Mouse (Mus musculus): Measurements from ENCODE around the gene Rftn1. TPM values are rescaled to one million over a fixed set of nuclear protein-coding genes. Genes with fewer than 3 reads are reported as not detected.

Rftn1 gene
- polyA plus RNA-seq, 1 experiment from 2014 or later, result 17.0 TPM

GRCm38 (mm10) chr17:50183300-50183699 is 7.2 kb downstream of the Rftn1 start:
- Histone ChIP-seq H3K4me3 (no peak overlapping the region), H3K4me1 (replicated peaks) (peaks cover 30% of the 10 kb centered on the region), H3K9ac (no peak overlapping the region), H3K9me3 (no peaks in the 10 kb centered on the region), H3K36me3 (no peaks in the 10 kb centered on the region), H3K27ac (peak overlapping the region; percentile 63; the same call in 1 of the 2 replicates), H3K4me2 (no peak overlapping the region), H3K27me3 (0 out of 2 replicates have a peak, but pooled peaks cover 1% of the 10 kb centered on the region)
- no peak for ATAC-seq (ENCODE audit: low FRiP score)
- 50% methylated on average over 4 of the region's 4 CpGs for WGBS

- Histone ChIP-seq H3K9me3 (0 out of 2 replicates have a peak, but pooled peaks cover 4% of the 10 kb centered on the region), H3K4me2 (no peak overlapping the region), H3K4me1 (replicated peaks) (peaks cover 30% of the 10 kb centered on the region), H3K4me3 (no peak overlapping the region), H3K36me3 (no peaks in the 10 kb centered on the region; the same call in 1 of the 2 replicates), H3K9ac (no peak overlapping the region), H3K27me3 (no peaks in the 10 kb centered on the region), H3K27ac (peak overlapping the region; percentile 63)
- ATAC-seq (ENCODE audit: low FRiP score), result no peak
- WGBS, result 76% methylated on average over 3 of the region's 3 CpGs
Measured at GRCm38 (mm10) chr17:50182542-50182951, 7.9 kb downstream of the Rftn1 start.

GRCm38 (mm10) chr17:50180899-50181570 is 9.4 kb downstream of the Rftn1 start:
- WGBS, result 89% methylated on average over 4 of the region's 4 CpGs
- Histone ChIP-seq H3K4me3 (no peak overlapping the region), H3K36me3 (no peaks in the 10 kb centered on the region; the same call in 1 of the 2 replicates), H3K27ac (no peak overlapping the region), H3K4me1 (replicated peaks) (peaks cover 30% of the 10 kb centered on the region), H3K27me3 (no peaks in the 10 kb centered on the region), H3K4me2 (no peak overlapping the region), H3K9me3 (0 out of 2 replicates have a peak, but pooled peaks cover 5% of the 10 kb centered on the region), H3K9ac (no peak overlapping the region)
- ATAC-seq (ENCODE audit: low FRiP score), result no peak

- no peak for ATAC-seq (ENCODE audit: low FRiP score)
- no peaks in the 10 kb centered on the region for H3K27me3 ChIP-seq
- no peak overlapping the region for H3K4me3 ChIP-seq
- H3K36me3 ChIP-seq, result no peaks in the 10 kb centered on the region; the same call in 1 of the 2 replicates
- WGBS, result 87% methylated on average over 3 of the region's 3 CpGs
- H3K9ac ChIP-seq, result no peak overlapping the region
- H3K27ac ChIP-seq, result no peak overlapping the region
- peaks cover 15% of the 10 kb centered on the region for H3K4me1 ChIP-seq (replicated peaks)
- H3K9me3 ChIP-seq, result 0 out of 2 replicates have a peak, but pooled peaks cover 5% of the 10 kb centered on the region
- no peak overlapping the region for H3K4me2 ChIP-seq
Measured at GRCm38 (mm10) chr17:50173776-50174175, 16.7 kb downstream of the Rftn1 start.

GRCm38 (mm10) chr17:50173368-50173767 is 17.1 kb downstream of the Rftn1 start:
- Histone ChIP-seq H3K9ac (no peak overlapping the region), H3K4me3 (no peak overlapping the region), H3K4me2 (no peak overlapping the region), H3K27me3 (no peaks in the 10 kb centered on the region), H3K4me1 (replicated peaks) (peaks cover 15% of the 10 kb centered on the region), H3K27ac (no peak overlapping the region), H3K9me3 (0 out of 2 replicates have a peak, but pooled peaks cover 5% of the 10 kb centered on the region), H3K36me3 (peaks cover 4% of the 10 kb centered on the region; the same call in 1 of the 2 replicates)
- ATAC-seq (ENCODE audit: low FRiP score), result no peak
- whole genome bisulfite sequencing, result 96% methylated on average over 5 of the region's 5 CpGs

- peaks cover 15% of the 10 kb centered on the region for H3K4me1 ChIP-seq (replicated peaks)
- H3K4me2 ChIP-seq, result no peak overlapping the region
- H3K27me3 ChIP-seq, result no peaks in the 10 kb centered on the region
- H3K9me3 ChIP-seq, result 0 out of 2 replicates have a peak, but pooled peaks cover 4% of the 10 kb centered on the region
- H3K36me3 ChIP-seq, result peaks cover 7% of the 10 kb centered on the region; the same call in 1 of the 2 replicates
- no peak overlapping the region for H3K27ac ChIP-seq
- no peak overlapping the region for H3K9ac ChIP-seq
- no peak for ATAC-seq (ENCODE audit: low FRiP score)
- WGBS, result 96% methylated on average over 6 of the region's 6 CpGs
- H3K4me3 ChIP-seq, result no peak overlapping the region
Measured at GRCm38 (mm10) chr17:50172795-50173194, 17.7 kb downstream of the Rftn1 start.

GRCm38 (mm10) chr17:50170935-50171545 is 19.4 kb downstream of the Rftn1 start:
- Histone ChIP-seq H3K4me3 (no peak overlapping the region), H3K36me3 (peaks cover 7% of the 10 kb centered on the region; the same call in 1 of the 2 replicates), H3K4me2 (no peak overlapping the region), H3K4me1 (replicated peaks) (peaks cover 15% of the 10 kb centered on the region), H3K9me3 (no peaks in the 10 kb centered on the region), H3K27me3 (no peaks in the 10 kb centered on the region), H3K9ac (no peak overlapping the region), H3K27ac (no peak overlapping the region)
- no peak for ATAC-seq (ENCODE audit: low FRiP score)
- WGBS, result 69% methylated on average over 6 of the region's 6 CpGs

- H3K27ac ChIP-seq, result no peak overlapping the region
- H3K36me3 ChIP-seq, result peaks cover 11% of the 10 kb centered on the region
- peaks cover 15% of the 10 kb centered on the region for H3K4me1 ChIP-seq (replicated peaks)
- no peak for ATAC-seq (ENCODE audit: low FRiP score)
- H3K4me3 ChIP-seq, result no peak overlapping the region
- H3K9me3 ChIP-seq, result no peaks in the 10 kb centered on the region
- H3K4me2 ChIP-seq, result no peak overlapping the region
- no peaks in the 10 kb centered on the region for H3K27me3 ChIP-seq
- WGBS, result 64% methylated on average over 7 of the region's 7 CpGs
- H3K9ac ChIP-seq, result no peak overlapping the region
Measured at GRCm38 (mm10) chr17:50169946-50170427, 20.5 kb downstream of the Rftn1 start.

- no peak overlapping the region for H3K4me3 ChIP-seq
- H3K4me2 ChIP-seq, result no peak overlapping the region
- ATAC-seq (ENCODE audit: low FRiP score), result peak; percentile 59
- H3K9ac ChIP-seq, result peak overlapping the region; percentile 3; the same call in 1 of the 2 replicates
- H3K36me3 ChIP-seq, result peaks cover 4% of the 10 kb centered on the region; the same call in 1 of the 2 replicates
- 0 out of 2 replicates have a peak, but pooled peaks cover 5% of the 10 kb centered on the region for H3K9me3 ChIP-seq
- H3K27ac ChIP-seq, result peak overlapping the region; percentile 61
- peaks cover 11% of the 10 kb centered on the region for H3K4me1 ChIP-seq (replicated peaks)
- H3K27me3 ChIP-seq, result no peaks in the 10 kb centered on the region
- WGBS, result 57% methylated on average over 20 of the region's 20 CpGs
Measured at GRCm38 (mm10) chr17:50160904-50161805, 29.3 kb downstream of the Rftn1 start.

GRCm38 (mm10) chr17:50160357-50160756 is 30.1 kb downstream of the Rftn1 start:
- Histone ChIP-seq H3K4me1 (replicated peaks) (peaks cover 11% of the 10 kb centered on the region), H3K9ac (no peak overlapping the region), H3K27me3 (no peaks in the 10 kb centered on the region), H3K4me2 (no peak overlapping the region), H3K27ac (no peak overlapping the region), H3K9me3 (0 out of 2 replicates have a peak, but pooled peaks cover 5% of the 10 kb centered on the region), H3K36me3 (peaks cover 3% of the 10 kb centered on the region; the same call in 1 of the 2 replicates), H3K4me3 (no peak overlapping the region)
- 96% methylated on average over 6 of the region's 6 CpGs for WGBS
- no peak for ATAC-seq (ENCODE audit: low FRiP score)

- 94% methylated on average over 6 of the region's 6 CpGs for WGBS
- no peak overlapping the region for H3K4me3 ChIP-seq
- no peaks in the 10 kb centered on the region for H3K27me3 ChIP-seq
- ATAC-seq (ENCODE audit: low FRiP score), result no peak
- H3K4me1 ChIP-seq (replicated peaks), result peaks cover 11% of the 10 kb centered on the region
- no peaks in the 10 kb centered on the region for H3K36me3 ChIP-seq
- 0 out of 2 replicates have a peak, but pooled peaks cover 4% of the 10 kb centered on the region for H3K9me3 ChIP-seq
- no peak overlapping the region for H3K4me2 ChIP-seq
- H3K9ac ChIP-seq, result no peak overlapping the region
- H3K27ac ChIP-seq, result no peak overlapping the region
Measured at GRCm38 (mm10) chr17:50159816-50160215, 30.7 kb downstream of the Rftn1 start.

Measured in hindbrain, embryonic 13.5 days (tissue).